Mouse (Mus musculus) adrenal gland, adult (tissue): Measurements from ENCODE around the gene Zfp444.
A peak's percentile ranks its signal among the peaks of the same experiment; 100 is the strongest.

Source experiments
- DNase-seq, 2 experiments: peaks; one replicate each; pipeline ENCODE4 v3.0.0; 2022 to 2023; ENCODE audit warnings: low spot score in 1 of 2; ENCODE audit not compliant: inconsistent age in 2 of 2

The Zfp444 gene

GRCm38 (mm10) chr7:6172006-6172649 is at the start of gene Zfp444:
Gene Zfp444 (plus strand): TSS chr7:6172226.
- peak; percentile 99 to 100 for DNase-seq

GRCm38 (mm10) chr7:6126690-6127448 is 45.2 kb upstream of the Zfp444 start:
- peak; percentile 81 to 94 for DNase-seq

GRCm38 (mm10) chr7:6130346-6130745 is 41.7 kb upstream of the Zfp444 start:
- peak in 1 of 2 experiments; percentile 30 for DNase-seq

GRCm38 (mm10) chr7:6132646-6133045 is 39.4 kb upstream of the Zfp444 start:
- DNase-seq: peak in 1 of 2 experiments; percentile 24

- DNase-seq: peak in 1 of 2 experiments; percentile 65
Observed at GRCm38 (mm10) chr7:6136497-6136896, 35.5 kb upstream of the Zfp444 start.

GRCm38 (mm10) chr7:6139295-6139694 is 32.7 kb upstream of the Zfp444 start:
- DNase-seq: no peak

GRCm38 (mm10) chr7:6143991-6144531 is 28.0 kb upstream of the Zfp444 start:
- peak in 1 of 2 experiments; percentile 68 for DNase-seq

GRCm38 (mm10) chr7:6145423-6146188 is 26.4 kb upstream of the Zfp444 start:
- DNase-seq: peak in 1 of 2 experiments; percentile 52

GRCm38 (mm10) chr7:6146194-6146981 is 25.6 kb upstream of the Zfp444 start:
- peak in 1 of 2 experiments; percentile 65 for DNase-seq

- peak; percentile 70 to 88 for DNase-seq
Observed at GRCm38 (mm10) chr7:6146982-6147325, 25.1 kb upstream of the Zfp444 start.

GRCm38 (mm10) chr7:6147688-6148087 is 24.3 kb upstream of the Zfp444 start:
- peak in 1 of 2 experiments; percentile 81 for DNase-seq

- peak in 1 of 2 experiments; percentile 61 for DNase-seq
Observed at GRCm38 (mm10) chr7:6151266-6151665, 20.8 kb upstream of the Zfp444 start.

GRCm38 (mm10) chr7:6152036-6152435 is 20.0 kb upstream of the Zfp444 start:
- DNase-seq: peak in 1 of 2 experiments; percentile 58

GRCm38 (mm10) chr7:6153131-6153530 is 18.9 kb upstream of the Zfp444 start:
- DNase-seq: peak; percentile 72 to 87

GRCm38 (mm10) chr7:6154164-6154563 is 17.9 kb upstream of the Zfp444 start:
- peak in 1 of 2 experiments; percentile 86 for DNase-seq

- peak; percentile 92 to 96 for DNase-seq
Observed at GRCm38 (mm10) chr7:6155031-6155872, 16.8 kb upstream of the Zfp444 start.

- DNase-seq: peak; percentile 99
Observed at GRCm38 (mm10) chr7:6155901-6156411, 16.1 kb upstream of the Zfp444 start, which contains the start of gene Zfp787. Gene Zfp787 (minus strand): TSS chr7:6155997.

GRCm38 (mm10) chr7:6156901-6157472 is 15.0 kb upstream of the Zfp444 start:
- DNase-seq: peak in 1 of 2 experiments; percentile 43

- no peak for DNase-seq
Observed at GRCm38 (mm10) chr7:6157479-6157878, 14.5 kb upstream of the Zfp444 start.
